Mouse (Mus musculus) testis, adult 2 months (tissue): ENCODE results near the gene Gm45717. TPM values are rescaled to one million over a fixed set of nuclear protein-coding genes. Genes with fewer than 3 reads are reported as not detected.

Experiments used
- H3K27ac ChIP-seq: fragments of 200-500 bp; 2 replicates; pipeline ENCODE4 v1.5.1; 2012; ENCODE audit warnings: low read depth, low read length; ENCODE audit not compliant: control insufficient read depth, insufficient read depth
- H3K27me3 ChIP-seq: fragments of 200-500 bp; 2 replicates; pipeline ENCODE4 v1.6.1; 2012; ENCODE audit warnings: mild to moderate bottlenecking, low read length, moderate library complexity; ENCODE audit not compliant: control insufficient read depth, insufficient read depth
- H3K36me3 ChIP-seq: fragments of 200-500 bp; 2 replicates; pipeline ENCODE4 v1.6.1; 2012; ENCODE audit warnings: mild to moderate bottlenecking, low read length; ENCODE audit not compliant: control insufficient read depth, insufficient read depth
- H3K4me1 ChIP-seq: fragments of 200-500 bp; 2 replicates; pipeline ENCODE4 v1.6.1; 2012; ENCODE audit warnings: low read length; ENCODE audit not compliant: control insufficient read depth, insufficient read depth
- H3K4me3 ChIP-seq: fragments of 200-500 bp; 2 replicates; pipeline ENCODE4 v1.5.1; 2012; ENCODE audit warnings: low read depth, mild to moderate bottlenecking, low read length, moderate library complexity, mixed read lengths; ENCODE audit not compliant: control insufficient read depth
- CTCF ChIP-seq: fragments of 200-500 bp; IDR thresholded peaks from 2 replicates; pipeline ENCODE4 v1.5.1; 2012; ENCODE audit warnings: low read depth, mild to moderate bottlenecking, inconsistent platforms, low read length, moderate library complexity; ENCODE audit not compliant: control insufficient read depth, insufficient read depth, insufficient replicate concordance
- POLR2A ChIP-seq: fragments of 200-500 bp; IDR thresholded peaks from 2 replicates; pipeline ENCODE4 v1.6.1; 2012; ENCODE audit warnings: low read depth, mild to moderate bottlenecking, inconsistent platforms, low read length, moderate library complexity; ENCODE audit not compliant: control insufficient read depth
- polyA plus RNA-seq: library from polyadenylated mRNA; depleted of rRNA; stranded (reverse); fragments of >200 nt; gene quantifications from 2 replicates; pipeline ENCODE4 v1.2.3, GENCODE M21; 2012

Gm45717 gene
- polyA plus RNA-seq, 1 experiment, result not detected

GRCm38 (mm10) chr7:140953800-140954732 lies 1.7 kb downstream of the Gm45717 start:
- peak overlapping the region; percentile 20; the same call in 1 of the 2 replicates for H3K4me3 ChIP-seq
- H3K27ac ChIP-seq, result no peak overlapping the region
- no peaks in the 10 kb centered on the region for H3K27me3 ChIP-seq
- no peak for TF ChIP-seq POLR2A
- no peak for TF ChIP-seq CTCF
- no peaks in the 10 kb centered on the region for H3K36me3 ChIP-seq
- no peaks in the 10 kb centered on the region; the same call in 1 of the 2 replicates for H3K4me1 ChIP-seq

- Histone ChIP-seq H3K4me1 (peaks cover 3% of the 10 kb centered on the region; the same call in 1 of the 2 replicates), H3K4me3 (no peak overlapping the region)
- TF ChIP-seq CTCF (no peak), POLR2A (no peak)
Observed at GRCm38 (mm10) chr7:140953133-140953532, 2.6 kb downstream of the Gm45717 start.

GRCm38 (mm10) chr7:140952441-140952840 lies 3.3 kb downstream of the Gm45717 start:
- H3K27me3 ChIP-seq, result no peaks in the 10 kb centered on the region
- H3K4me1 ChIP-seq, result peaks cover 3% of the 10 kb centered on the region; the same call in 1 of the 2 replicates
- H3K4me3 ChIP-seq, result no peak overlapping the region
- no peaks in the 10 kb centered on the region for H3K36me3 ChIP-seq
- no peak for TF ChIP-seq CTCF
- H3K27ac ChIP-seq, result no peak overlapping the region

More at GRCm38 (mm10) chr7:140953133-140953532, 2.6 kb downstream of the Gm45717 start:
- H3K27ac ChIP-seq, result no peak overlapping the region
- H3K27me3 ChIP-seq, result no peaks in the 10 kb centered on the region
- H3K36me3 ChIP-seq, result no peaks in the 10 kb centered on the region

GRCm38 (mm10) chr7:140951765-140952164 lies 4.0 kb downstream of the Gm45717 start:
- H3K27ac ChIP-seq, result no peak overlapping the region
- no peak for TF ChIP-seq POLR2A
- no peak for TF ChIP-seq CTCF
- no peaks in the 10 kb centered on the region for H3K27me3 ChIP-seq
- peaks cover 3% of the 10 kb centered on the region; the same call in 1 of the 2 replicates for H3K4me1 ChIP-seq
- H3K4me3 ChIP-seq, result no peak overlapping the region
- no peaks in the 10 kb centered on the region for H3K36me3 ChIP-seq

- Histone ChIP-seq H3K27me3 (no peaks in the 10 kb centered on the region), H3K36me3 (no peaks in the 10 kb centered on the region), H3K4me1 (peaks cover 3% of the 10 kb centered on the region; the same call in 1 of the 2 replicates), H3K27ac (no peak overlapping the region), H3K4me3 (no peak overlapping the region)
- TF ChIP-seq CTCF (no peak), POLR2A (no peak)
Observed at GRCm38 (mm10) chr7:140951051-140951450, 4.7 kb downstream of the Gm45717 start.

- no peak within 1 kb of the TSS for H3K4me3 ChIP-seq
- H3K27ac ChIP-seq, result no peak within 1 kb of the TSS
- H3K4me1 ChIP-seq, result peaks cover 3% of the 10 kb centered on the region; the same call in 1 of the 2 replicates
- no peaks in the 10 kb centered on the region for H3K27me3 ChIP-seq
- no peak for TF ChIP-seq POLR2A
- no peak for TF ChIP-seq CTCF
- no peaks in the 10 kb centered on the region for H3K36me3 ChIP-seq
Observed at GRCm38 (mm10) chr7:140949824-140950530, 5.8 kb downstream of the Gm45717 start, which contains the start of gene Ifitm5. Ifitm5 (minus strand) TSS chr7:140950291.

- no peaks in the 10 kb centered on the region for H3K36me3 ChIP-seq
- TF ChIP-seq POLR2A (no peak), CTCF (no peak)
- H3K27ac ChIP-seq, result no peak overlapping the region
- no peaks in the 10 kb centered on the region for H3K27me3 ChIP-seq
- peaks cover 3% of the 10 kb centered on the region; the same call in 1 of the 2 replicates for H3K4me1 ChIP-seq
- no peak overlapping the region for H3K4me3 ChIP-seq
Observed at GRCm38 (mm10) chr7:140949255-140949654, 6.5 kb downstream of the Gm45717 start.
